Mouse (Mus musculus) ZHBTc4 (cell line): ENCODE data around the gene Ccdc173.
"Not testable (repeated sequence)": the region's sequence is repeated elsewhere in the genome, so short reads cannot be mapped to it uniquely, and the experiment has no call there.

Source experiments
- DNase-seq: peaks from one replicate; pipeline ENCODE4 v3.0.0-alpha.2; 2011; ENCODE audit warnings: low read depth, low spot score

Gene Ccdc173

GRCm38 (mm10) chr2:69789429-69790069, at the start of gene Ccdc173, which contains the start of gene Phospho2:
Gene Ccdc173 (minus strand): TSS chr2:69789575.
Gene Phospho2 (plus strand): TSS chr2:69789623.
- DNase-seq = peak; percentile 99

GRCm38 (mm10) chr2:69838707-69839106, 49.3 kb upstream of the Ccdc173 start:
- DNase-seq = no peak

- DNase-seq = peak; percentile 69
Observed at GRCm38 (mm10) chr2:69837996-69838395, 48.6 kb upstream of the Ccdc173 start.

GRCm38 (mm10) chr2:69837244-69837967, 48.0 kb upstream of the Ccdc173 start:
- DNase-seq = peak; percentile 33

GRCm38 (mm10) chr2:69830116-69830515, 40.7 kb upstream of the Ccdc173 start:
- DNase-seq = no peak

- DNase-seq = no peak
Observed at GRCm38 (mm10) chr2:69829680-69830079, 40.3 kb upstream of the Ccdc173 start.

- DNase-seq = no peak
Observed at GRCm38 (mm10) chr2:69828031-69828430, 38.7 kb upstream of the Ccdc173 start.

- DNase-seq = no peak
Observed at GRCm38 (mm10) chr2:69826380-69826779, 37.0 kb upstream of the Ccdc173 start.

- DNase-seq = no peak
Observed at GRCm38 (mm10) chr2:69825898-69826297, 36.5 kb upstream of the Ccdc173 start.

- DNase-seq = peak; percentile 67
Observed at GRCm38 (mm10) chr2:69823129-69823677, 33.8 kb upstream of the Ccdc173 start.

GRCm38 (mm10) chr2:69822361-69823128, 33.2 kb upstream of the Ccdc173 start:
- peak; percentile 73 for DNase-seq

- no peak for DNase-seq
Observed at GRCm38 (mm10) chr2:69821711-69822110, 32.3 kb upstream of the Ccdc173 start, which contains the start of gene Klhl23. Gene Klhl23 (plus strand): TSS chr2:69821944.

GRCm38 (mm10) chr2:69820201-69820600, 30.8 kb upstream of the Ccdc173 start:
- no peak for DNase-seq

GRCm38 (mm10) chr2:69818350-69819085, 29.1 kb upstream of the Ccdc173 start:
- DNase-seq = no peak

- DNase-seq = no peak
Observed at GRCm38 (mm10) chr2:69816575-69816974, 27.2 kb upstream of the Ccdc173 start.

- not testable (repeated sequence) for DNase-seq
Observed at GRCm38 (mm10) chr2:69811349-69811748, 22.0 kb upstream of the Ccdc173 start.

GRCm38 (mm10) chr2:69810169-69810568, 20.8 kb upstream of the Ccdc173 start:
- no peak for DNase-seq

- DNase-seq = peak; percentile 18
Observed at GRCm38 (mm10) chr2:69804663-69805062, 15.3 kb upstream of the Ccdc173 start.

- DNase-seq = no peak
Observed at GRCm38 (mm10) chr2:69803756-69804155, 14.4 kb upstream of the Ccdc173 start.

GRCm38 (mm10) chr2:69802911-69803312, 13.5 kb upstream of the Ccdc173 start:
- DNase-seq = peak; percentile 82

GRCm38 (mm10) chr2:69790722-69791121, 1.3 kb upstream of the Ccdc173 start:
- no peak for DNase-seq
